Mouse (Mus musculus) lung, postnatal 0 days (tissue): ENCODE results near the gene Apoc4.

Experiments used
- CTCF ChIP-seq: IDR thresholded peaks from 2 replicates; pipeline ENCODE4 v1.5.1; 2016; ENCODE audit warnings: antibody characterized with exemption, mild to moderate bottlenecking
- EP300 ChIP-seq: IDR thresholded peaks from 2 replicates; pipeline ENCODE4 v1.6.1; 2016; ENCODE audit warnings: antibody characterized with exemption, mild to moderate bottlenecking, control low read depth

DNA sequence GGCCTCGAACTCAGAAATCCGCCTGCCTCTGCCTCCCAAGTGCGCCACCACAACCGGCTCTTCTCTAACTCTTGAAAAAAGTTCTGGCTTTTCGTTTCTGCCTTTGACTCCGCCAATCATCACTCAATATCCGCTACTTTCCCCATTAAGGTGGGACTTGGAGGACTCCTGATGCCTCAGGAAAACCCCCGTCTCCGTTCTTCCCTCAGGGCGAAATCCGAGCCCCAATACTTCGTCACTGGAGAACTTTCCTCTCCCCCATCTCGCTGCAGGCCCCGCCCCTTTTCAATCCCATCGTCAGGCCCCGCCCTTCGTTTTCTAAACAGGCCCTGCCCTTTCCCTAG is 53.1 kb downstream of the Apoc4 start:
- TF ChIP-seq CTCF (no peak), EP300 (no peak)
